Mouse (Mus musculus) heart, postnatal 0 days (tissue): ENCODE results near the gene Iqch. TPM values are rescaled to one million over a fixed set of nuclear protein-coding genes. Genes with fewer than 3 reads are reported as not detected.
A peak's percentile ranks its signal among the peaks of the same experiment; 100 is the strongest.

Source experiments
- ATAC-seq: fragments of 200-750 bp; cut with Nextera tagmentation; 2 replicates; pipeline ENCODE4 v1.8.0; 2017; ENCODE audit warnings: low read depth, moderate number of reproducible peaks, moderate library complexity; ENCODE audit not compliant: insufficient read depth
- DNase-seq: peaks from one replicate; pipeline ENCODE4 v3.0.0-alpha.2; 2016; ENCODE audit warnings: low spot score
- H3K27ac ChIP-seq: fragments of 300-500 bp; sonication (generic); 2 replicates; pipeline ENCODE4 v1.5.1; 2014; ENCODE audit warnings: low read depth, mild to moderate bottlenecking
- H3K27me3 ChIP-seq: fragments of 300-500 bp; sonication (generic); 2 replicates; pipeline ENCODE4 v1.6.1; 2014; ENCODE audit warnings: low read length, mixed read lengths; ENCODE audit not compliant: control insufficient read depth, insufficient read depth
- H3K36me3 ChIP-seq: fragments of 300-500 bp; sonication (generic); replicated peaks from 2 replicates; pipeline ENCODE4 v1.6.1; 2014; ENCODE audit warnings: low read length, mixed read lengths; ENCODE audit not compliant: control insufficient read depth, insufficient read depth
- H3K4me1 ChIP-seq: fragments of 300-500 bp; sonication (generic); 2 replicates; pipeline ENCODE4 v1.6.1; 2014; ENCODE audit warnings: antibody characterized with exemption; ENCODE audit not compliant: control insufficient read depth, insufficient read depth
- H3K4me2 ChIP-seq: fragments of 300-500 bp; sonication (generic); 2 replicates; pipeline ENCODE4 v1.6.1; 2014; ENCODE audit warnings: low read depth, mild to moderate bottlenecking, low read length, moderate library complexity
- H3K4me3 ChIP-seq: fragments of 300-500 bp; sonication (generic); 2 replicates; pipeline ENCODE4 v1.5.1; 2014; ENCODE audit warnings: low read depth, low read length
- H3K9ac ChIP-seq: fragments of 300-500 bp; sonication (generic); replicated peaks from 2 replicates; pipeline ENCODE4 v1.6.1; 2014; ENCODE audit warnings: low read depth, low read length, mixed read lengths
- H3K9me3 ChIP-seq: fragments of 300-500 bp; sonication (generic); replicated peaks from 2 replicates; pipeline ENCODE4 v1.6.1; 2016; ENCODE audit warnings: low read length; ENCODE audit not compliant: control insufficient read depth
- CTCF ChIP-seq: IDR thresholded peaks from 2 replicates; pipeline ENCODE4 v1.5.1; 2016; ENCODE audit warnings: antibody characterized with exemption, control low read depth, low read depth
- EP300 ChIP-seq: IDR thresholded peaks from 2 replicates; pipeline ENCODE4 v1.6.1; 2016; ENCODE audit warnings: antibody characterized with exemption, low read depth
- WGBS: fragments of 180-500 bp; shearing (Covaris S2); extraction: QIAGEN DNeasy Blood & Tissue Kit; methylation state at CpG from one replicate; pipeline ENCODE4 v1.1.7; 2014; 5-methylcytosine and 5-hydroxymethylcytosine counted together
- polyA plus RNA-seq: library from polyadenylated mRNA; unstranded; fragments of >200 nt; fragmentation: Nextera tagmentation; extraction: Ambion mirVana; gene quantifications from 2 replicates; pipeline ENCODE4 v1.2.1, GENCODE M21; 2015
- total RNA-seq: library from RNA; depleted of rRNA; stranded (reverse); fragments of >200 nt; gene quantifications from 2 replicates; pipeline ENCODE4 v1.2.3, GENCODE M21; 2014; ENCODE audit warnings: low replicate concordance

Iqch gene
- total and polyA plus RNA-seq, 2 experiments from 2014 or later: 0.03 TPM; not detected in 1

- Histone ChIP-seq H3K27me3 (no peaks in the 10 kb centered on the region), H3K27ac (0 out of 2 replicates have a peak overlapping the region, but pooled peaks have one; percentile 6), H3K4me1 (no peaks in the 10 kb centered on the region; the same call in 1 of the 2 replicates), H3K4me3 (no peak overlapping the region), H3K9ac (no peak overlapping the region), H3K36me3 (peaks cover 50% of the 10 kb centered on the region), H3K9me3 (no peaks in the 10 kb centered on the region), H3K4me2 (no peak overlapping the region)
- ATAC-seq (no peak), DNase-seq (no peak)
- 68% methylated on average over 9 of the region's 9 CpGs for WGBS
- TF ChIP-seq EP300 (no peak), CTCF (no peak)
Measured at GRCm38 (mm10) chr9:63647581-63648519, 45.6 kb upstream of the Iqch start.

GRCm38 (mm10) chr9:63645084-63645483, 42.8 kb upstream of the Iqch start:
- Histone ChIP-seq H3K4me1 (no peaks in the 10 kb centered on the region; the same call in 1 of the 2 replicates), H3K27ac (no peak overlapping the region), H3K36me3 (peaks cover 46% of the 10 kb centered on the region), H3K27me3 (no peaks in the 10 kb centered on the region), H3K4me3 (no peak overlapping the region), H3K9me3 (no peaks in the 10 kb centered on the region), H3K4me2 (no peak overlapping the region), H3K9ac (no peak overlapping the region)
- WGBS: 72% methylated on average over 8 of the region's 8 CpGs
- no peak for TF ChIP-seq CTCF
- no peak for TF ChIP-seq EP300
- no peak for ATAC-seq
- no peak for DNase-seq

GRCm38 (mm10) chr9:63644011-63644410, 41.7 kb upstream of the Iqch start:
- 92% methylated on average over 6 of the region's 6 CpGs for WGBS
- Histone ChIP-seq H3K27ac (no peak overlapping the region), H3K9me3 (no peaks in the 10 kb centered on the region), H3K27me3 (no peaks in the 10 kb centered on the region), H3K9ac (no peak overlapping the region), H3K4me2 (no peak overlapping the region), H3K4me1 (no peaks in the 10 kb centered on the region; the same call in 1 of the 2 replicates), H3K4me3 (no peak overlapping the region), H3K36me3 (peaks cover 46% of the 10 kb centered on the region)
- no peak for DNase-seq
- ATAC-seq: no peak
- TF ChIP-seq CTCF (no peak), EP300 (no peak)

- H3K9me3 ChIP-seq: no peaks in the 10 kb centered on the region
- H3K4me3 ChIP-seq: no peak overlapping the region
- H3K27ac ChIP-seq: no peak overlapping the region
- ATAC-seq: no peak
- H3K36me3 ChIP-seq: peaks cover 49% of the 10 kb centered on the region
- no peak for DNase-seq
- no peak for TF ChIP-seq EP300
- no peak for TF ChIP-seq CTCF
- no peak overlapping the region for H3K9ac ChIP-seq
- H3K4me1 ChIP-seq: no peaks in the 10 kb centered on the region
- H3K4me2 ChIP-seq: no peak overlapping the region
- H3K27me3 ChIP-seq: no peaks in the 10 kb centered on the region
- WGBS: 88% methylated on average over 4 of the region's 4 CpGs
Measured at GRCm38 (mm10) chr9:63641983-63642646, 39.8 kb upstream of the Iqch start.

- DNase-seq: no peak
- Histone ChIP-seq H3K4me3 (no peak overlapping the region), H3K36me3 (peaks cover 47% of the 10 kb centered on the region), H3K4me2 (no peak overlapping the region), H3K27ac (no peak overlapping the region), H3K9ac (no peak overlapping the region), H3K9me3 (no peaks in the 10 kb centered on the region), H3K27me3 (no peaks in the 10 kb centered on the region), H3K4me1 (no peaks in the 10 kb centered on the region)
- TF ChIP-seq EP300 (no peak), CTCF (no peak)
- WGBS: 82% methylated on average over 7 of the region's 7 CpGs
- ATAC-seq: no peak
Measured at GRCm38 (mm10) chr9:63636113-63636512, 33.8 kb upstream of the Iqch start.
